Mouse (Mus musculus) C2C12 (cell line): ENCODE measurements around the gene Scn2a.

Source experiments
- CTCF ChIP-seq: IDR thresholded peaks from one replicate; pipeline ENCODE4 v1.5.1; 2011; ENCODE audit not compliant: control insufficient read depth, insufficient read depth, insufficient read length
- FOSL1 ChIP-seq: IDR thresholded peaks from one replicate; pipeline ENCODE4 v1.8.0; 2011; ENCODE audit warnings: mild to moderate bottlenecking, low read length; ENCODE audit not compliant: poor library complexity, insufficient read depth, severe bottlenecking
- MAX ChIP-seq: IDR thresholded peaks from one replicate; pipeline ENCODE4 v1.6.1; 2011; ENCODE audit warnings: mild to moderate bottlenecking, control low read depth
- MYOD1 ChIP-seq: IDR thresholded peaks from one replicate; pipeline ENCODE4 v1.6.1; 2011; ENCODE audit warnings: low read depth; ENCODE audit not compliant: control insufficient read depth, insufficient read length
- USF1 ChIP-seq: IDR thresholded peaks from one replicate; pipeline ENCODE4 v1.6.1; 2011; ENCODE audit warnings: low read depth, mild to moderate bottlenecking, control low read depth, moderate library complexity

GRCm38 (mm10) chr2:65722219-65722800, 101.7 kb downstream of the Scn2a start:
- TF ChIP-seq CTCF (no peak), MAX (peak; percentile 81), FOSL1 (peak; percentile 51), USF1 (no peak), MYOD1 (no peak)
